Mouse (Mus musculus) retina, postnatal 7 days (tissue): ENCODE results near the gene Fam241b.
"Not testable (repeated sequence)": the region's sequence is repeated elsewhere in the genome, so short reads cannot be mapped to it uniquely, and the experiment has no call there.

ENCODE experiments used
- DNase-seq: peaks from one replicate; pipeline ENCODE4 v3.0.0-alpha.2; 2012; ENCODE audit warnings: low read depth, low spot score

Gene Fam241b

GRCm38 (mm10) chr10:62128316-62128951 is 15.3 kb downstream of the Fam241b start:
- no peak for DNase-seq

DNA sequence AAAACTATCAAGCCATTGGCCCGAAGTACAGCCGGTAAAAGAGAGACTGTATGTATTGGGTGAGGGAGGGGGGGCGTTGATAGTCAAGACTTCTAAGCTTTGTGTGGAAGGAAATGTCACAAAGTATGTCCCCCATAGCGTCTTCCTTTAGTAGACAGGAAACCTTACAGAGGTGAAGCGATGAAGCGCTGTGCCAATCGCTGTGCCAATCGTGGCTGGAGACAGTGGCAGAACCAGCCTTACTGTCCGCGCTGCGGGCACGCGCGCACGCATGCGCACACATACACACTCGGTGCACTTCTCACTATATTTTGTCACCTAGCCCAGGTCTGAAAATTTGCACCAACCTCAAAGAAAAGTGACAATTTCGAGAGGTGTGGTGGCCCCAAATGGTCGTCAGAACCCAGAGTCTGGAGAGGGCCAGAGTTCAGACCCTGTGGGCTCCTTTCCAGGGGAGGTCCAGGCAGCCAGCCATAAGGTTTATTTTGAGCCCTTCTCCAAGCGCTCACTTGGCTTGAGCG is 15.9 kb downstream of the Fam241b start:
- no peak for DNase-seq

DNA sequence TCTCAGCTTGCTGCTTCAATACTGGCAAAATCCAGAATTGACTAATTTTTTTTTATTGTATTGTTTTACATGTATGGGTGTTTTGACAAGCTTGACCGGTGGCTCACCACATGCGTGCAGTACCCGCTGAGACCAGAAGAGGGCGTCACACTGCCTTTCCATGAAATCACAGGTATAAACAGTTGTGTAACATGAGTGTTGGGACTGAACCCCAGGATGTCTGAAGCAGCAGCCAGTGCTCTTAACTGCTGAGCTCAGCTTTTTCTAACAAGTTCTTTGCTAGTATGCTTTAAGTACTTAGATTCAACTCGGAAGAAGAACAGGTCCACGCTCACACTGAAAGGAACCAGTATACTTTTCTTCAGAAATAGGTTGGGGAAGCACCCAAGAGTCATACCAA is 16.6 kb downstream of the Fam241b start:
- no peak for DNase-seq

DNA sequence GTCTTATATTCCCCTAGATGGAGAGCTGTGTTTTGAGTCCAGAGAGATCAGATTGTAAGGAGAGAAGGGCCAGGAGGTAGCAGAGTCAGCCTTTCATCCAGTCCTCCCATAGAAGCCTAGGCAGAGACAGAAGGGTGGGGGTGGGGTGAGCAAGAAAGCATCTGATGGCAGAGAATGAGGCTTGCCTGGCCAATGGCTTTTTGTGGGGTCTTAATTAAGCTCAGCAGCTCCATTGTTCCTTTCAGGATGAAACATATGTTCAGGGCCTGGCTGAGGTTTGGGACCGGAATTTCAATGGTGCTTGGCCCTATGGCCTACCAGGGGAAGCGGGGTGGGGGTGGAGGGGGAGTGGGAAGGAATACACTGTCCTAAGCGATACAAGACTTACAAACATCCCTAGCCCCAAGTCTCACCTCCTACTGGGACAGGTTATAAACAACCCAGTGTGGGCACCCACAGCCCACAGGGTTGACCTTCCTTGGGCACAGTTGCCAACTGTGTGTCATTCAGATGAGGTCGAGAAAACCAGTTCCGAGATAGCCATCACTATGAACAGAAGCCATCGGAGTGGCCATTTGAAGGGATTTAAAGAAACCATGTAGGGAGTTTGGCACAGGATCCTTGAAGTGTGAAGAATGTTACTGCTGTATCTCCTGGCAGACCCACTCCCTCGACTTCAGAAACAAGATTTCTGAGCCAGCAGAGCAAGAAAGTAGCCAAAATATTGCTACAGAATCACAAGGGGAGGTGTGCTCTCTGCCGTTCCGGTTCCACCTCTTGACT is 29.7 kb downstream of the Fam241b start:
- DNase-seq: no peak

DNA sequence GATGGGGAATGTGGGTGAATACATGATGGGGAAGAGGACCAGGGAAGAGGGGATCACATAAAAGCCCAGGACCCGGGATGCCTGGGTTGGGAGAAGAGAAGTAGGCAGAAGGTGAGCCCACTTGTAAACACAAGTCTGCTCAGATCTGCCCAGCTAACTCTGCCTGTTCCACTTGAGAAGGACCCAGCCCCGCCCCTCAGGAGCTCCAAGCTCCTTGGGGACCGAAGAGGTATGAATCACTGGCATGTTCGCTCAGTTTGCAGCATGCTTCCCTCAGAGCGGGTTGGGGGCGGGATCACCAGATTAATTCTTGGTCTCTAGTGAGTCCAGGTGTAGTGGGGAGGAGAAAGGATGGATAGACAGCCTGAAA is 32.5 kb downstream of the Fam241b start:
- DNase-seq: no peak

GRCm38 (mm10) chr10:62110504-62111206 is 33.1 kb downstream of the Fam241b start:
- peak; percentile 77 for DNase-seq

DNA sequence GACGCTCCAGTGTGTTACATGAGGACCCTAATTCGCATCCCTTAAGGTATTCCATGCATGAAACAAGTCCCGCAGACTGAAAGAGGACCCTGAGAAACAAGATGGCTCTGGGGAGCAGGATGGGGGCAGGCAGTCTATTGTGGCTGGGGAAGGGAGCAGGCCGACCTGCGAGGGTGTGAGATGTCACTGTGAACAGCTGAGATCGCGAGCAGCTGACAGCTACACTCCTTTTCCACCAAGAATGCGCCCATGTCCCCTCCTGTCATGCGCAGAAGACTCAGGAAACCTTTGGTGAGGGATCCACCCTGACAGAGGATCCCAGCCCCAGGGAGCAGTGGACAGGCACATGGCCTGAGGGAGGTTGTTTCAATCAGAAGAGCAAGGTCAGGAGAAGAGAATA is 36.7 kb downstream of the Fam241b start:
- DNase-seq: no peak

GRCm38 (mm10) chr10:62104835-62105576 is 38.7 kb downstream of the Fam241b start:
- peak; percentile 67 for DNase-seq

- peak; percentile 67 for DNase-seq
Observed at GRCm38 (mm10) chr10:62101504-62102439, 41.9 kb downstream of the Fam241b start.

- DNase-seq: no peak
Observed at GRCm38 (mm10) chr10:62099749-62100403, 43.8 kb downstream of the Fam241b start.

DNA sequence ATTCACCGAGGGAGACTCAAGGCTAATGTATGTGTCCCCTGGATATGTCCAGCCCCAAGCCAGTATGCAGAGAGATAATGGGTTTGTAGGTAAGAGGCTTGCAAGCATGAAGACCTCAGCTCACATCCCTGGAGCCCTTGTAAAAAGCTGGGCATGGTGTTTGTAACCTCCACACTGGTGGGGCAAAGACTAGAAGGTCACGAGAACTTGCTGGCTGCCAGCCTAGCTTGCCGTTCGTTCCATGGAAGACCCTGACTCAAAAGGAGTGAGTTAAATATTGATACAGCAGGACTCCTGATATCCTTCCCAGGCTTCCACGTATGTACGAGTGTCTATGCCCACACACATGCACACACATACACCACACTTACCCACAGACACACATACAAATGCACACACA is 49.3 kb downstream of the Fam241b start:
- no peak for DNase-seq

DNA sequence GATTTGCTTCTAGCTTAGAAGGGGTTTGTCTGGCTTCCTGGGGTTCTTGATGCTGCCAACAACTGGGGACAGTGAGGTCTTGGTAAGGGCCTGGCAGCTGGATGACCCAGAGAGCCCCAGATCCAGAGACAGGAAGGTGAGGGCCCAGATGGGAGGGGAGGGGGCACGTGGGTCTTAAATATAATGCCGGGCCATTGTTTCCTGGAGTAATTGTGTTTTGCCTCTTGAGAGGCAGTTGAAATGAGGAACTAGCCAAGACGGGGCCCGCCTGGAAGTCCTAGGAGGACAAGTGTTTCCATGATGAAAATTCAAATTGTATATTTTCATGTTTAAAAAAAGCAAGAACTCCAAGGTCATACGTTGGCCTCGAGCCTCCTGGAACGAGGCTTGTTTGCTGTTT is 49.8 kb downstream of the Fam241b start:
- DNase-seq: no peak

DNA sequence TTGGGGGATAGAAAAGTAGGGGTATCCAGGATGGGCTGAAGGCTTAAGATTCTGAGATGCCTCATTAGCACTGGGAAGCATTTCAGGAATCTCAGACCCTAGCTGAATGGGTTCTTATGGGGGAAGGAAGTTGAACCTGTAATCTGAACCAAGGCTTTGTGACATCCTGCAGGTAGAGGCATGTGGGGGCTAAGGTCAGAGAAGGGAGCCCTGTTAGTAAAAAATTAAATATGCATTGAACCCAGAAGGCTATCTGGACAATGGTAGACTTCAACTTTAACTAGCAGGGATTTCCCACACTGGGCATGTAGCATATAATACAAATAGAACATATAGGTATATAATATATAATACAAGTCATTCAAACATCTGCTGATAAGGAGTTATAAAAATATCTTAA is 54.2 kb downstream of the Fam241b start:
- no peak for DNase-seq

GRCm38 (mm10) chr10:62089071-62089470 is 54.6 kb downstream of the Fam241b start:
- DNase-seq: no peak

DNA sequence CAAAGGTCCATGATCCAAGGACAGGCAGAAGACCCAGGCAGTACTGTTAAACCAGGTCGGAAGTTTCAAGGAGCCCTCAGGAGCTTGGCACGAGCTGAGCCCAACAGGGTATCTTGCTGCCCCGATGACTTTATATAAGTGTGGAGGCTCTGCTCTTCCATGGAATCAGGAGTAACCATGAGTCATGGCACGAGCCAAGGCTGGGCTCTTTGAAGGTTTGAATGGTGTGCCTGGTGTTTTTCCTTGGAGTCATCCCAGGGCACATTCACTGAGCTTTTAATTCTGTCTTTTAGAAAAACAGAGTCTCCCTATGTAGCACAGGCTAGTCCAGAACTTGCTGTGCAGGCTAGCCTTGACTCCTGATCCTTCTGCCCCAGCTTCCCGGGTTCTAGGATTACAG is 55.3 kb downstream of the Fam241b start:
- DNase-seq: no peak

- no peak for DNase-seq
Observed at GRCm38 (mm10) chr10:62086826-62087225, 56.9 kb downstream of the Fam241b start.

- no peak for DNase-seq
Observed at GRCm38 (mm10) chr10:62086044-62086443, 57.7 kb downstream of the Fam241b start.

DNA sequence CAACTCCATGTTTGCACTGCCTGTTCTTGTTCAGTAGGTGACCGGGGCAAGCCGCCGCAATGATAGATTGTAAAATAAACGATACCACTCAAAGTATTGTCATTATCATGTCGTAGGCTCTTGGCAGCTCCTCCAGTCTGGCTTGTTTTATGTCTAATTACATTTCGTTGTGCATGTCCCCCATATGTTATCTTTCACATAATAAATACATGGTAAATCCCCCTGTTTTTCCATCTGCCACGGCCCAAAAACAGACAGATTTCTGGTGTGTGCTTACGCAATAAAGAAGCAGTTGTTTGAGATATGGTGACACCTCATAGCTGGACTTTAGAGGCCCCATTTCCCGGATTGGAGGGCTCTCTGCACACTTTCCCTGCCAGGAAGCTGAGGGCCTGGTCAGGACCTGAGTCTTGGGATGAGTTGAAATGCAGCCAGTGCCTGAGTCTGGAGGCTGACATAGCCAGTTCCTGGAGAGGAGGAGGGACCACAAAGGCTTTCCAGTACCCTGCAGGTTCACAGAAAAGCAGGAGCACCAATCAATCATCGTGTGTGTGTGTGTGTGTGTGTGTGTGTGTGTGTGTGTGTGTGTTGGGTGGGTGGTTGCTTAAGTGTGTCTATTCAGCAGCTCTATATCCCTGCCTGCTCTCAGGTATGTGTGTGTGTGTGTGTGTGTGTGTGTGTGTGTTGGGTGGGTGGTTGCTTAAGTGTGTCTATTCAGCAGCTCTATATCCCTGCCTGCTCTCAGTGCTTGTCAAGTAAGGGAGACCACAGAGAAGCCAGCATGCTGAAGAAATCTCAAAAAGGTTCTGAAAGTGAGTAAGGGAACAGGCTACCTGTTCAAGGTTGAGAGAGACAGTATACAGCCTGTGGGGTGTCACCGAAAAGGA is 67.2 kb downstream of the Fam241b start:
- DNase-seq: no peak

DNA sequence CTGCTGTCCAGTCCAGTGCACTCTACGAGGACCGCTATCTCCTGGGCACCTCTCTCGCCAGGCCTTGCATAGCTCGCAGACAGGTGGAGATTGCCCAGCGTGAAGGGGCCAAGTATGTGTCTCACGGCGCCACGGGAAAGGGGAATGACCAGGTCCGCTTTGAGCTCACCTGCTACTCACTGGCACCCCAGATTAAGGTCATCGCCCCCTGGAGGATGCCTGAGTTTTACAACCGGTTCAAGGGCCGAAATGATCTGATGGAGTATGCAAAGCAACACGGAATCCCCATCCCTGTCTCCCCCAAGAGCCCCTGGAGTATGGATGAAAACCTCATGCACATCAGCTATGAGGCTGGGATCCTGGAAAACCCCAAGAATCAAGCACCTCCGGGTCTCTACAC is 72.4 kb downstream of the Fam241b start:
- DNase-seq: not testable (repeated sequence)
